Mouse (Mus musculus): ENCODE results near the gene Pkd1l2. TPM values are rescaled to one million over a fixed set of nuclear protein-coding genes. Genes with fewer than 3 reads are reported as not detected.

Pkd1l2 gene
- polyA plus RNA-seq, 1 experiment from 2014 or later: not detected

GRCm38 (mm10) chr8:117022297-117022993 is 59.8 kb downstream of the Pkd1l2 start:
- H3K4me2 ChIP-seq (replicated peaks): no peak overlapping the region
- no peaks in the 10 kb centered on the region for H3K27me3 ChIP-seq
- no peaks in the 10 kb centered on the region for H3K36me3 ChIP-seq
- no peaks in the 10 kb centered on the region for H3K4me1 ChIP-seq
- WGBS: 76% methylated on average over 1 of the region's 1 CpGs
- no peak overlapping the region for H3K9ac ChIP-seq
- H3K9me3 ChIP-seq (replicated peaks): no peaks in the 10 kb centered on the region
- no peak for ATAC-seq (ENCODE audit: low FRiP score)
- H3K4me3 ChIP-seq: no peak overlapping the region
- no peak overlapping the region for H3K27ac ChIP-seq

- Histone ChIP-seq H3K4me3 (no peak overlapping the region), H3K9me3 (replicated peaks) (no peaks in the 10 kb centered on the region; the same call in 1 of the 2 replicates), H3K9ac (no peak overlapping the region), H3K27me3 (peaks cover 8% of the 10 kb centered on the region), H3K27ac (no peak overlapping the region), H3K4me2 (replicated peaks) (no peak overlapping the region), H3K4me1 (no peaks in the 10 kb centered on the region), H3K36me3 (no peaks in the 10 kb centered on the region)
- WGBS: 86% methylated on average over 18 of the region's 18 CpGs
- no peak for ATAC-seq (ENCODE audit: low FRiP score)
Measured at GRCm38 (mm10) chr8:117019323-117020275, 62.6 kb downstream of the Pkd1l2 start.

GRCm38 (mm10) chr8:117017896-117018295 is 64.4 kb downstream of the Pkd1l2 start:
- Histone ChIP-seq H3K4me2 (replicated peaks) (no peak overlapping the region), H3K4me1 (no peaks in the 10 kb centered on the region), H3K27me3 (peaks cover 8% of the 10 kb centered on the region), H3K27ac (no peak overlapping the region), H3K4me3 (no peak overlapping the region), H3K9ac (no peak overlapping the region), H3K9me3 (replicated peaks) (no peaks in the 10 kb centered on the region; the same call in 1 of the 2 replicates), H3K36me3 (no peaks in the 10 kb centered on the region)
- WGBS: 90% methylated on average over 4 of the region's 4 CpGs
- ATAC-seq (ENCODE audit: low FRiP score): no peak

- no peaks in the 10 kb centered on the region; the same call in 1 of the 2 replicates for H3K9me3 ChIP-seq (replicated peaks)
- H3K27ac ChIP-seq: no peak overlapping the region
- ATAC-seq (ENCODE audit: low FRiP score): no peak
- no peak overlapping the region for H3K4me3 ChIP-seq
- H3K27me3 ChIP-seq: peaks cover 8% of the 10 kb centered on the region
- H3K4me2 ChIP-seq (replicated peaks): no peak overlapping the region
- 24% methylated on average over 8 of the region's 8 CpGs for WGBS
- H3K4me1 ChIP-seq: no peaks in the 10 kb centered on the region
- no peaks in the 10 kb centered on the region for H3K36me3 ChIP-seq
- H3K9ac ChIP-seq: no peak overlapping the region
Measured at GRCm38 (mm10) chr8:117017006-117017405, 65.2 kb downstream of the Pkd1l2 start.

- WGBS: 61% methylated on average over 4 of the region's 4 CpGs
- no peaks in the 10 kb centered on the region; the same call in 1 of the 2 replicates for H3K9me3 ChIP-seq (replicated peaks)
- no peaks in the 10 kb centered on the region for H3K36me3 ChIP-seq
- H3K4me2 ChIP-seq (replicated peaks): no peak overlapping the region
- H3K4me1 ChIP-seq: no peaks in the 10 kb centered on the region
- no peak overlapping the region for H3K9ac ChIP-seq
- H3K27ac ChIP-seq: no peak overlapping the region
- H3K4me3 ChIP-seq: no peak overlapping the region
- H3K27me3 ChIP-seq: peaks cover 8% of the 10 kb centered on the region
- ATAC-seq (ENCODE audit: low FRiP score): no peak
Measured at GRCm38 (mm10) chr8:117015670-117016069, 66.6 kb downstream of the Pkd1l2 start.

- no peaks in the 10 kb centered on the region; the same call in 1 of the 2 replicates for H3K27me3 ChIP-seq
- H3K4me1 ChIP-seq: no peaks in the 10 kb centered on the region
- 86% methylated on average over 9 of the region's 9 CpGs for WGBS
- no peak overlapping the region for H3K9ac ChIP-seq
- ATAC-seq (ENCODE audit: low FRiP score): no peak
- H3K36me3 ChIP-seq: no peaks in the 10 kb centered on the region
- no peaks in the 10 kb centered on the region; the same call in 1 of the 2 replicates for H3K9me3 ChIP-seq (replicated peaks)
- H3K27ac ChIP-seq: no peak overlapping the region
- no peak overlapping the region for H3K4me2 ChIP-seq (replicated peaks)
- H3K4me3 ChIP-seq: no peak overlapping the region
Measured at GRCm38 (mm10) chr8:117011366-117011765, 70.9 kb downstream of the Pkd1l2 start.

GRCm38 (mm10) chr8:116994016-116994716 is 88.1 kb downstream of the Pkd1l2 start:
- Histone ChIP-seq H3K4me3 (peak overlapping the region; percentile 65), H3K4me2 (replicated peaks) (peak overlapping the region; percentile 86), H3K27ac (no peak overlapping the region), H3K36me3 (no peaks in the 10 kb centered on the region), H3K9me3 (replicated peaks) (no peaks in the 10 kb centered on the region), H3K4me1 (peaks cover 13% of the 10 kb centered on the region), H3K27me3 (peaks cover 3% of the 10 kb centered on the region; the same call in 1 of the 2 replicates), H3K9ac (peak overlapping the region; percentile 54; the same call in 1 of the 2 replicates)
- no peak for ATAC-seq (ENCODE audit: low FRiP score)
- 65% methylated on average over 11 of the region's 11 CpGs for WGBS

- H3K4me3 ChIP-seq: peak within 1 kb of the TSS; percentile 65
- WGBS: under 1% methylated on average over 56 of the region's 56 CpGs
- 0 out of 2 replicates have a peak, but pooled peaks cover 3% of the 10 kb centered on the region for H3K27me3 ChIP-seq
- H3K4me2 ChIP-seq (replicated peaks): peak within 1 kb of the TSS; percentile 86
- no peak within 1 kb of the TSS for H3K27ac ChIP-seq
- 0 out of 2 replicates have a peak, but pooled peaks cover under 1% of the 10 kb centered on the region for H3K36me3 ChIP-seq
- peak within 1 kb of the TSS; percentile 64 for H3K9ac ChIP-seq
- H3K4me1 ChIP-seq: peaks cover 13% of the 10 kb centered on the region
- no peaks in the 10 kb centered on the region for H3K9me3 ChIP-seq (replicated peaks)
- peak; percentile 100 for ATAC-seq (ENCODE audit: low FRiP score)
Measured at GRCm38 (mm10) chr8:116993095-116993867, 89.0 kb downstream of the Pkd1l2 start, which contains the start of gene Gcsh. TSS of gene Gcsh (minus strand) at chr8:116993537.

- peak overlapping the region; percentile 65 for H3K4me3 ChIP-seq
- peaks cover 13% of the 10 kb centered on the region for H3K4me1 ChIP-seq
- no peak for ATAC-seq (ENCODE audit: low FRiP score)
- H3K27me3 ChIP-seq: 0 out of 2 replicates have a peak, but pooled peaks cover 3% of the 10 kb centered on the region
- H3K9me3 ChIP-seq (replicated peaks): no peaks in the 10 kb centered on the region
- peak overlapping the region; percentile 86 for H3K4me2 ChIP-seq (replicated peaks)
- H3K9ac ChIP-seq: peak overlapping the region; percentile 64
- no peak overlapping the region for H3K27ac ChIP-seq
- H3K36me3 ChIP-seq: 0 out of 2 replicates have a peak, but pooled peaks cover 3% of the 10 kb centered on the region
- WGBS: 11% methylated on average over 23 of the region's 23 CpGs
Measured at GRCm38 (mm10) chr8:116992176-116992971, 89.9 kb downstream of the Pkd1l2 start.

- Histone ChIP-seq H3K27ac (no peak overlapping the region), H3K36me3 (0 out of 2 replicates have a peak, but pooled peaks cover 11% of the 10 kb centered on the region), H3K9me3 (replicated peaks) (no peaks in the 10 kb centered on the region), H3K4me3 (no peak overlapping the region), H3K27me3 (0 out of 2 replicates have a peak, but pooled peaks cover 3% of the 10 kb centered on the region), H3K4me1 (peaks cover 13% of the 10 kb centered on the region), H3K9ac (0 out of 2 replicates have a peak overlapping the region, but pooled peaks have one; percentile 18), H3K4me2 (replicated peaks) (no peak overlapping the region)
- WGBS: 93% methylated on average over 8 of the region's 8 CpGs
- no peak for ATAC-seq (ENCODE audit: low FRiP score)
Measured at GRCm38 (mm10) chr8:116991241-116991640, 91.0 kb downstream of the Pkd1l2 start.

Data from hindbrain, embryonic 12.5 days (tissue).